21 mouse cellular contexts compared by ENCODE assay signal in genomic region chr6:5386486-5386885, GRCm38 (mm10). TPM values are rescaled to one million over a fixed set of nuclear protein-coding genes. Genes with fewer than 3 reads are reported as not detected.
"Had no signal": no experiment of that assay in that cellular context is flagged by ENCODE, and none has a peak within 500 bp of the region (broad histone marks: within the 10 kb centered on the region; RNA-seq: fewer than 3 reads in every experiment).

No protein-coding gene starts in this region.

- H3K27me3 ChIP-seq: limb, embryonic 13.5 days; lung, embryonic 15.5 days; midbrain, embryonic 12.5 days; neural tube, embryonic 12.5 days had no signal

- H3K4me2 ChIP-seq: kidney, embryonic 15.5 days; limb, embryonic 13.5 days; liver, embryonic 12.5 days; liver, embryonic 15.5 days; lung, embryonic 15.5 days; midbrain, embryonic 12.5 days; neural tube, embryonic 12.5 days had no signal

- DNase-seq: kidney, adult 11 months; kidney, adult 8-10 months; kidney, postnatal 14 days; kidney, postnatal 4 days; left cerebral cortex, postnatal 4 days; liver; lung, adult 18-20 months; lung, postnatal 10 days; lung, postnatal 36 days; thymus, adult 18-20 months; thymus, postnatal 36 days had no signal

- H3K9ac ChIP-seq: kidney, embryonic 15.5 days; limb, embryonic 13.5 days; liver, embryonic 12.5 days; liver, embryonic 15.5 days; lung, embryonic 15.5 days; midbrain, embryonic 12.5 days; neural tube, embryonic 12.5 days had no signal

- H3K27ac ChIP-seq: kidney, embryonic 15.5 days; limb, embryonic 13.5 days; liver, embryonic 12.5 days; liver, embryonic 15.5 days; lung, embryonic 15.5 days; midbrain, embryonic 12.5 days; neural tube, embryonic 12.5 days had no signal

- ATAC-seq: liver, embryonic 12.5 days; midbrain, embryonic 16.5 days had no signal

- H3K9me3 ChIP-seq: kidney, embryonic 15.5 days; limb, embryonic 13.5 days; liver, embryonic 12.5 days; liver, embryonic 15.5 days; lung, embryonic 15.5 days; megakaryocyte, embryonic 14.5 days; midbrain, embryonic 12.5 days; neural tube, embryonic 12.5 days had no signal

- H3K4me3 ChIP-seq: kidney, embryonic 15.5 days; limb, embryonic 13.5 days; liver, embryonic 12.5 days; liver, embryonic 15.5 days; lung, embryonic 15.5 days; megakaryocyte, embryonic 14.5 days; midbrain, embryonic 12.5 days; neural tube, embryonic 12.5 days had no signal

- H3K36me3 ChIP-seq: kidney, embryonic 15.5 days; limb, embryonic 13.5 days; liver, embryonic 12.5 days; liver, embryonic 15.5 days; lung, embryonic 15.5 days; midbrain, embryonic 12.5 days; neural tube, embryonic 12.5 days had no signal

RNA-seq across cellular contexts. Expression of gene Asb4, which starts 3.3 kb away (rescaled TPM):
- total RNA-seq: neutrophil, adult 5-6 weeks had no signal
